Mouse (Mus musculus) small intestine, adult 2 months (tissue): Measurements from ENCODE around the gene Rtf1.

Experiments
- CTCF ChIP-seq: fragments of 200-500 bp; IDR thresholded peaks from 2 replicates; pipeline ENCODE4 v1.5.1; 2012; ENCODE audit warnings: low read depth, mild to moderate bottlenecking, control low read depth, inconsistent platforms, low read length, moderate library complexity, mixed read lengths; ENCODE audit not compliant: insufficient replicate concordance, insufficient read length; ENCODE audit errors: extremely low read depth
- POLR2A ChIP-seq: fragments of 200-500 bp; IDR thresholded peaks from 2 replicates; pipeline ENCODE4 v1.6.1; 2012; ENCODE audit warnings: low read depth, mild to moderate bottlenecking, control low read depth, inconsistent platforms, low read length, moderate library complexity

DNA sequence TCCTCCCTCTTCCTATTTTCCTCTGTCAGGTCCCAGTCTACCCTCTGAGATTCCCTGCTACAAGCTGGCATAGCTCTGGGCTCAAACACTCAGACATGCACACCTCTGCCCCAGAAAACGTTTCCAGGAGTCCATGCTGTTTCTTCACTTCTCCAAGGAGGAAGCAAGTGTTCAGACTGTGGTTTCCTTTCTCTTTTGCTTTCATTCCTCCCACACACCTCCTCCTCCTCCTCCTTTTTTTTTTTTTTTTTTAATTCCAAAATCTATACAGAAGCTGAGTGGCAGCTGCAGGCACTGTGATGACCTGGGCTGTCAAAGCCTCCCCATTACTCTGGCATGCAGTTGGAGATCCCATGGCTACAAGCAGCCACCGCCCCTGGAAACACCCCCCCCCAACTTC is 65.7 kb downstream of the Rtf1 start:
- TF ChIP-seq CTCF, result no peak
- TF ChIP-seq POLR2A, result no peak
